Mouse (Mus musculus) lung, embryonic 16.5 days (tissue): Measurements from ENCODE around the gene Rab11a. TPM values are rescaled to one million over a fixed set of nuclear protein-coding genes. Genes with fewer than 3 reads are reported as not detected.

Experiments used
- ATAC-seq: fragments of 200-750 bp; cut with Nextera tagmentation; 2 replicates; pipeline ENCODE4 v1.8.0; 2017; ENCODE audit warnings: low read depth, mild to moderate bottlenecking, moderate library complexity
- H3K27ac ChIP-seq: fragments of 300-500 bp; sonication (generic); 2 replicates; pipeline ENCODE4 v1.5.1; 2014; ENCODE audit warnings: mild to moderate bottlenecking, control low read depth, low read length
- H3K27me3 ChIP-seq: fragments of 300-500 bp; sonication (generic); 2 replicates; pipeline ENCODE4 v1.6.1; 2014; ENCODE audit warnings: low read depth, low read length, mixed read lengths; ENCODE audit not compliant: control insufficient read depth, insufficient read depth
- H3K36me3 ChIP-seq: fragments of 300-500 bp; sonication (generic); 2 replicates; pipeline ENCODE4 v1.6.1; 2014; ENCODE audit warnings: low read length; ENCODE audit not compliant: control insufficient read depth, insufficient read depth
- H3K4me1 ChIP-seq: fragments of 300-500 bp; sonication (generic); replicated peaks from 2 replicates; pipeline ENCODE4 v1.6.1; 2014; ENCODE audit warnings: low read length, mixed read lengths; ENCODE audit not compliant: control insufficient read depth, insufficient read depth
- H3K4me2 ChIP-seq: fragments of 300-500 bp; sonication (generic); 2 replicates; pipeline ENCODE4 v1.6.1; 2014; ENCODE audit warnings: low read depth, low read length, control low read depth
- H3K4me3 ChIP-seq: fragments of 300-500 bp; sonication (generic); 2 replicates; pipeline ENCODE4 v1.5.1; 2014; ENCODE audit warnings: mild to moderate bottlenecking, low read length, control low read depth
- H3K9ac ChIP-seq: fragments of 300-500 bp; sonication (generic); 2 replicates; pipeline ENCODE4 v1.6.1; 2014; ENCODE audit warnings: low read length, control low read depth
- H3K9me3 ChIP-seq: fragments of 300-500 bp; sonication (generic); 2 replicates; pipeline ENCODE4 v1.6.1; 2016; ENCODE audit warnings: low read length; ENCODE audit not compliant: control insufficient read depth
- WGBS: fragments of 180-500 bp; shearing (Covaris S2); extraction: QIAGEN DNeasy Blood & Tissue Kit; methylation state at CpG from one replicate; pipeline ENCODE4 v1.1.7; 2014; 5-methylcytosine and 5-hydroxymethylcytosine counted together
- polyA plus RNA-seq: library from polyadenylated mRNA; unstranded; fragments of >200 nt; fragmentation: Nextera tagmentation; extraction: Ambion mirVana; gene quantifications from 2 replicates; pipeline ENCODE4 v1.2.1, GENCODE M21; 2015

Gene Rab11a
- polyA plus RNA-seq, 1 experiment from 2014 or later = 360 TPM

DNA sequence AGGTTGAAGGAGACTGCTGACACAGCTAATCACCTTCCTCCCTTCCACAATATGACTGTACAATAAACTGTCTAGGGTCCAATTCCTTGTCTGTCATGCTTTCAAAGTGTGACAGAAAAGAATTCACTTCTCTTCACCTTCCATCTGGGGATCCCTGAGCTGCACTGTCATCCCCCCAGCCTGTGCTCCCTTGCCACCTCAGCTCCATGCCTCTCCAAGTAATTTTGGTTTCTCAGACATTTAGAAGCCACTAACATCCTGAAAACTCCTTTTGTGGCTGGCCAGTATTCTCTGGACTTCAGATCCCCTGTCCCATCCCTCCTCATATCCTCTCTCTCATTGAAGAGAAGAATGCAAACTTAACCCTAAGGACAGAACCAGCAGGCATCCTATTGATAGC lies 35.2 kb downstream of the Rab11a start:
- Histone ChIP-seq H3K9ac (no peak overlapping the region), H3K9me3 (no peaks in the 10 kb centered on the region), H3K27me3 (no peaks in the 10 kb centered on the region), H3K27ac (no peak overlapping the region), H3K36me3 (no peaks in the 10 kb centered on the region), H3K4me1 (no peaks in the 10 kb centered on the region), H3K4me2 (no peak overlapping the region), H3K4me3 (no peak overlapping the region)
- ATAC-seq = no peak

DNA sequence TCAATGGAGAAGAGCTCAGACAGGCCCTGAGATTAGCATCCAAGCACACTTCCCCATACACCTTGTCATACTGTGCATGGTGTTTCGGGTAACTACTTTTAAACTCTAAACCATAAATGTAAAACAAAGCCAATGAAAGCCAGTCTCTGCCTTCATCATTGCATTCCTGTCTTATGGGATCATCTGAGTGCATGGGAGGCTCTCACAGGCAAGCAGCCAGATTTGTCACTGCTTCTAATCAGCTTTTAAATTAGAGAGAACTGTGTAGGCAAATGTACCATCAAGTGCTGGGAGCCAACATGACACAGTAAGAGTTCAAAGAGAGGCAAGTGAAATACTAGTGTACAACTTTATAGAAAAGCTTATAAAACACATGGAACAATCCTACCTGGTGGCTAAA lies 35.9 kb downstream of the Rab11a start:
- ATAC-seq = no peak
- no peaks in the 10 kb centered on the region for H3K27me3 ChIP-seq
- H3K9ac ChIP-seq = no peak overlapping the region
- H3K4me2 ChIP-seq = no peak overlapping the region
- 64% methylated on average over 1 of the region's 1 CpGs for WGBS
- H3K36me3 ChIP-seq = no peaks in the 10 kb centered on the region
- no peak overlapping the region for H3K4me3 ChIP-seq
- no peaks in the 10 kb centered on the region for H3K9me3 ChIP-seq
- H3K4me1 ChIP-seq = no peaks in the 10 kb centered on the region
- H3K27ac ChIP-seq = no peak overlapping the region

DNA sequence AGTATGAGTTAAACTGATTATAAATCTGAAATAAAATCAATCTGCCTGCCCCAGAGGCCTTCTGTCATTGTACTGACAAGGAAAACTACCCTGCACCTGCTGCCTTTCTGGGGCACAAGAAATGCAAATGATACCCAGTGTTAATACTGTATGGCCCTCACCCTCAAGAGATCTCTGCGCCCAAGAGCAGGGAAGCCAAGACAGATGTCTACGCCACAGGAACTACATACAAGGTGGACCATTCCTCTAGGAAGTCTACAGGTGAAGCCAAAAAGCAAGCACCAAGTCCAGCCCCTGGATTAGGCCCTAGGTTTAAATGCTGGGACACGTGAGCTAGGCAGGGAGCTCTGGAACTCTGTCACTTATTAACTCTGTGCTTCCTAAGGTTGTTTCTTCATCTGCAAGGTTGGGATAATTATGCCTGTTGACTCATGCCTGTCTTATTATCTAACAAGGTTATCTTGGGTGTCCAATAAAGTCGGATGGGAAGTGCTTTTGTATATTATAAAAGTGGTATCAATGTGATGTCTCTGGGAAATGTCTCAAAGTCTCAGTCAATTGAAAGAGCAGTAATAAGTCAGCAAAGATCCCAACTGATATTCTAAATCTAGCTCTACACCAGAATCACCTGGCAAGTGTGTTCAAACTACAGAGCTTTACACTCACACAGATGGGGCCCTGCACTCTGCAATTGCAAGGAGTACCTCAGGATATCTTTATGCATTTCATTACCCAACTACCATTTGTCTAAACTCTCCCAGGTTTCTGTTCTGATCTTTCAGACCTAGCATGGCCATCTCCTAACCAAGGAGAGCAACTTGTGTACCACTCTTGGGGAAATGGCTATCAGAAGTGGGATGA lies 36.9 kb downstream of the Rab11a start:
- Histone ChIP-seq H3K36me3 (no peaks in the 10 kb centered on the region), H3K27ac (no peak overlapping the region), H3K9me3 (no peaks in the 10 kb centered on the region), H3K9ac (no peak overlapping the region), H3K4me1 (no peaks in the 10 kb centered on the region), H3K4me2 (no peak overlapping the region), H3K4me3 (no peak overlapping the region), H3K27me3 (no peaks in the 10 kb centered on the region)
- no peak for ATAC-seq
- WGBS = 80% methylated on average over 4 of the region's 4 CpGs

DNA sequence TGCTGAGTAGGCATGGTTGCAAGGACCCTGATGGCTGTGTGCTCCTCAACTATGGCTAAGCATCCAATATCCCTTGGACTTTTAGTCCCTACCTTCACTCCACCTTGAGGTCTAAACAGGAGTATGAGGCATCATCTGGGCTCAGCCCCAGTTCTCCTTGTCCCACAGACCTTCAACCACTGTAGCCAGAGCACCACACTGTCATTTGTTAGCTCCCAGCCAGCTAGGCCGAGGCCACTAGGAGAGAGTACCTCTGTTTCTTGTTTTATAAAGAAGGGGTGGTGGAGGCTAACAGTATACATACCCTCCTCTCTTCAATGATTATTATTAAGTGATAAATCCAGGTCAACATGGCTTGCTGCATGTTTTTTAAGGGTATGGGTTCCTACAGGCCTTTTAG lies 39.0 kb downstream of the Rab11a start:
- H3K9ac ChIP-seq = no peak overlapping the region
- 0 out of 2 replicates have a peak, but pooled peaks cover 3% of the 10 kb centered on the region for H3K36me3 ChIP-seq
- no peak overlapping the region for H3K27ac ChIP-seq
- H3K4me1 ChIP-seq = no peaks in the 10 kb centered on the region
- H3K9me3 ChIP-seq = no peaks in the 10 kb centered on the region
- H3K27me3 ChIP-seq = no peaks in the 10 kb centered on the region
- no peak overlapping the region for H3K4me2 ChIP-seq
- ATAC-seq = no peak
- H3K4me3 ChIP-seq = no peak overlapping the region
- 96% methylated on average over 1 of the region's 1 CpGs for WGBS

DNA sequence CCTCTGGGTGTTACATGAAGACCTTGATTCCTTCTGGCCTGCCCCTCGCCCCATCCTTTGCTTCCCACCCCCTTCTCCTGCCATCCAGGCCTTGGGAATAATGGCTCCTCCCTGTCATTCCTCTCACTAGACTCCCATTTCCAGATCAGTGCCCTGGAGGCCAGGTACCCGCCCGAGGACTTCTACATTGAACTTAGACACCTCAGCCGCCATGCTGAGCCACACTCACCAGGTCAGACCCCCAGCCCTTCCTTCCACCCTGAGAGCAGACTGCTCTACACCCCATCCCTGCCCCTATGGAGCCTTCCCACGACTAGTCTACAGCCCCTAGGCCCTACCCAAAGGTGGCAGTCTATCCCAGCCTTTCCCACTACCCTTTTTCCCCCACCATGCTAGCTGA lies 39.9 kb downstream of the Rab11a start:
- Histone ChIP-seq H3K4me3 (no peak overlapping the region), H3K27me3 (no peaks in the 10 kb centered on the region), H3K9me3 (no peaks in the 10 kb centered on the region), H3K4me1 (no peaks in the 10 kb centered on the region), H3K4me2 (no peak overlapping the region), H3K36me3 (peaks cover 3% of the 10 kb centered on the region; the same call in 1 of the 2 replicates), H3K9ac (no peak overlapping the region), H3K27ac (no peak overlapping the region)
- ATAC-seq = no peak
- WGBS = 79% methylated on average over 5 of the region's 5 CpGs

DNA sequence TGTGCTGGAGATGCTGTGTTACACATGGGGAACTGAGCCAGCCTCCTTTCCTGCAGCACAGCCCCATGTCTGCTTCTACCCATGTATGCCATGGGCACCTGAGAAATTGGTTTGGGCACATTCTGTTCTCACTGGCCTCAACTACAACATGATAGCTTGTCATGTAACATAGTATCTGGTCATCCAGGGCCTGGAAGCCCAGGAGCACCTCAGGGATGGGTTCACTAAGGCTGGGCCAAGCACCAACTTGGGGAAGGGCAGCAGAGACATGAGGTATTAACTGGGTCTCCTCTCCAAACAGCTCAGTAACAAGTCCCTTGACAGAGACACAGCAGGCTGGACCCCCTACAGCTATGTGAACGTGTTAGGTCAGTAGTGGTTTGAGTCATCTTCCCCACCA lies 40.6 kb downstream of the Rab11a start:
- H3K4me2 ChIP-seq = no peak overlapping the region
- no peaks in the 10 kb centered on the region for H3K9me3 ChIP-seq
- H3K27ac ChIP-seq = no peak overlapping the region
- H3K36me3 ChIP-seq = peaks cover 3% of the 10 kb centered on the region; the same call in 1 of the 2 replicates
- no peak for ATAC-seq
- no peaks in the 10 kb centered on the region for H3K27me3 ChIP-seq
- no peaks in the 10 kb centered on the region for H3K4me1 ChIP-seq
- 67% methylated on average over 1 of the region's 1 CpGs for WGBS
- H3K4me3 ChIP-seq = no peak overlapping the region
- H3K9ac ChIP-seq = no peak overlapping the region

DNA sequence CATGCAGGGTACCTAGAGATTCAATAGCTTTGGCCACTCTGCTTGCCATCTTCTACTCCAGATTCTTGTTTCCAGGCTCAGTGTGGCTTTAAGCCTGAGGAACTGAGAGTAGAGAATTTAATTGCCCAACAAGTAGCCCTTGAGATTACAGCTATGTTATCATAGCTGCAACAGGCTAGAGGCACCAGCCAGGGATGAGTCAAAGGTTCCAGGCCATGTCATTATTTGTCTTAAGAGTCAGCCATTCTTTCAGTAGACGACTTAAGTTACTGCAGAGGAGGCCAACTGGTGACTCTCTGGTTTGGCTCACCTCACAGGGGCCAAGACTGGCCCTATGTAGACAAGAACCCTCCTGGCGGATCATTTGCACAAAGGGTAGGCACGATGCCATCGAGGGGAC lies 41.2 kb downstream of the Rab11a start:
- Histone ChIP-seq H3K4me3 (no peak overlapping the region), H3K4me1 (no peaks in the 10 kb centered on the region), H3K4me2 (no peak overlapping the region), H3K9me3 (no peaks in the 10 kb centered on the region), H3K36me3 (peaks cover 3% of the 10 kb centered on the region; the same call in 1 of the 2 replicates), H3K27me3 (no peaks in the 10 kb centered on the region), H3K9ac (no peak overlapping the region), H3K27ac (no peak overlapping the region)
- ATAC-seq = no peak
- 78% methylated on average over 4 of the region's 4 CpGs for WGBS

DNA sequence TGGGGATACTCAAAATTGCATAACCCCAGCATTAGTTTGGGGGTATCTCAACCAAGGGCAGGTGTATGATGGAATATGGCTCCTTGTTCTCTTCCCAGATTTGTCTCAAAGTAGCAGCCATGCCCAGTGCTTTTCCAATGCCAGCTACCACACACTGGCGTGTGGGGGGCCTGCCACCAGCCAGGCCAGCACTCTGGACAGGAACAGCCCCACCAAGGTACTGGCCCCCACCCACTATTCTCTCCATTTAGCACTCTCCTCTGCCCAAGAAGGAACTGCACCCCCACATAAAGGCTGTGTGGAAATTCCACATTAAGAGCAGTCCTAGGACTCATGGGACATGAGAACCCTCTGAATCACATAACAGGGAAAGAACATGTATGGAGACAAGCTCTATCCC lies 42.3 kb downstream of the Rab11a start:
- no peak overlapping the region for H3K27ac ChIP-seq
- H3K27me3 ChIP-seq = no peaks in the 10 kb centered on the region
- no peak overlapping the region for H3K9ac ChIP-seq
- H3K4me2 ChIP-seq = no peak overlapping the region
- no peaks in the 10 kb centered on the region for H3K4me1 ChIP-seq
- WGBS = 76% methylated on average over 1 of the region's 1 CpGs
- no peak overlapping the region for H3K4me3 ChIP-seq
- H3K36me3 ChIP-seq = peaks cover 3% of the 10 kb centered on the region; the same call in 1 of the 2 replicates
- no peak for ATAC-seq
- H3K9me3 ChIP-seq = no peaks in the 10 kb centered on the region

DNA sequence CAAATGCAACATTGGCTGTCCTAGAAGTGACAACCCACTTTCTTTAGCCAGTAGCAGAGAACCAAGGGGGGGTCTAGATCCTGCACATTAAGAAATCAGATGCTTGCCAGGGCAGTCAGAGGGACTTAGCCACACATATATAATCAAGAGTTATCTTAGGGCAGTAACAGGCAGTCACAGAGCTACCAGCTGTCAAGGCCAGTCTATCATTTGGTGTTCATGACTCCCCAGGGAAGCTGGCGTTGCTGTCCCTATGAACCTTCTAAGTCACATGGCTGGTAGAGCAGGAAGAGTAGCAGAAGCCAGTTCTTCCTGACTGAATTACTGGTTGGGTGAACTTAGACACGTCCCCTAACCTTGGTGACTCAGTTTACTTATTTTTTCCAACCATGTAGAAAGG lies 44.5 kb downstream of the Rab11a start:
- Histone ChIP-seq H3K36me3 (peaks cover 3% of the 10 kb centered on the region; the same call in 1 of the 2 replicates), H3K27me3 (no peaks in the 10 kb centered on the region), H3K9me3 (no peaks in the 10 kb centered on the region), H3K4me2 (no peak overlapping the region), H3K9ac (no peak overlapping the region), H3K4me1 (no peaks in the 10 kb centered on the region), H3K4me3 (no peak overlapping the region), H3K27ac (no peak overlapping the region)
- no peak for ATAC-seq
- WGBS = 74% methylated on average over 2 of the region's 2 CpGs
